Mouse (Mus musculus) midbrain, embryonic 13.5 days (tissue): ENCODE measurements around the gene Pm20d2. TPM values are rescaled to one million over a fixed set of nuclear protein-coding genes. Genes with fewer than 3 reads are reported as not detected.

ENCODE experiments used
- polyA plus RNA-seq: library from polyadenylated mRNA; unstranded; fragments of >200 nt; fragmentation: Nextera tagmentation; extraction: Ambion mirVana; gene quantifications from 2 replicates; pipeline ENCODE4 v1.2.1, GENCODE M21; 2015

Gene Pm20d2
- polyA plus RNA-seq, 1 experiment from 2014 or later = 1.7 TPM

Other genes starting within 250 kb of the Pm20d2 start
- 30.4 and 32.2 TPM in 2 replicates for gene Ankrd6, start 238.9 kb downstream of the Pm20d2 start, polyA plus RNA-seq
- gene Rragd, start 206.7 kb downstream of the Pm20d2 start, polyA plus RNA-seq = 32.2 and 32.3 TPM in 2 replicates
- gene Ube2j1, start 158.3 kb downstream of the Pm20d2 start, polyA plus RNA-seq = 49.0 and 51.1 TPM in 2 replicates
- gene Gabrr2, start 126.7 kb downstream of the Pm20d2 start, polyA plus RNA-seq = 0.44 and 0.54 TPM in 2 replicates
- gene Gabrr1, start 57.2 kb downstream of the Pm20d2 start, polyA plus RNA-seq = 0.14 and 0.63 TPM in 2 replicates
- gene Srsf12, start 19.3 kb upstream of the Pm20d2 start, polyA plus RNA-seq = 32.5 and 33.9 TPM in 2 replicates
- gene Pnrc1, start 100.4 kb upstream of the Pm20d2 start, polyA plus RNA-seq = 71.0 and 83.2 TPM in 2 replicates
- gene Rngtt, start 120.6 kb upstream of the Pm20d2 start, polyA plus RNA-seq = 30.7 and 32.5 TPM in 2 replicates